Mouse (Mus musculus) adrenal gland (tissue): ENCODE measurements around the gene Gsta2.

Source experiments
- intact Hi-C: fragments of 180-260 bp; cut with DNase I; formaldehyde crosslinking; loops from one replicate; pipeline ENCODE4 v1.15.1; 2025
- long read RNA-seq, 2 experiments: library from polyadenylated mRNA; unstranded; transcript quantifications; one replicate each; pipeline ENCODE4 v2.0.0; 2020; ENCODE audit warnings: borderline replicate concordance in 1 of 2; ENCODE audit not compliant: insufficient replicate concordance in 1 of 2

The Gsta2 gene
- long read RNA-seq, experiment 1, result 0 reads
- long read RNA-seq, experiment 2, result 0 reads

GRCm38 (mm10) chr9:78355611-78356010, at the start of gene Gsta2:
Gene Gsta2, minus strand, starts transcription at chr9:78355788.
- intact Hi-C loops, result loop anchor here (10.0 kb wide), 1 partner anchor 199 kb away; no protein-coding TSS in a partner anchor

- intact Hi-C loops, result no loop called here
Measured at GRCm38 (mm10) chr9:78401596-78401995, 46.0 kb upstream of the Gsta2 start.

- intact Hi-C loops, result no loop called here
Measured at GRCm38 (mm10) chr9:78400570-78400969, 45.0 kb upstream of the Gsta2 start.

GRCm38 (mm10) chr9:78396517-78396916, 40.9 kb upstream of the Gsta2 start:
- intact Hi-C loops, result no loop called here

- intact Hi-C loops, result no loop called here
Measured at GRCm38 (mm10) chr9:78395630-78396351, 40.2 kb upstream of the Gsta2 start, which contains the start of gene Ddx43. Gene Ddx43, plus strand, starts transcription at chr9:78395777.

- intact Hi-C loops, result no loop called here
Measured at GRCm38 (mm10) chr9:78395244-78395629, 39.6 kb upstream of the Gsta2 start.

- intact Hi-C loops, result no loop called here
Measured at GRCm38 (mm10) chr9:78394602-78395001, 39.0 kb upstream of the Gsta2 start.

GRCm38 (mm10) chr9:78393741-78394140, 38.2 kb upstream of the Gsta2 start:
- intact Hi-C loops, result no loop called here

GRCm38 (mm10) chr9:78389981-78390380, 34.4 kb upstream of the Gsta2 start:
- intact Hi-C loops, result loop anchor here (5.0 kb wide), 1 partner anchor 73 kb away; no protein-coding TSS in a partner anchor

- intact Hi-C loops, result loop anchor here (5.0 kb wide), 1 partner anchor 70 kb away; no protein-coding TSS in a partner anchor
Measured at GRCm38 (mm10) chr9:78386947-78387346, 31.4 kb upstream of the Gsta2 start.

GRCm38 (mm10) chr9:78385893-78386292, 30.3 kb upstream of the Gsta2 start:
- intact Hi-C loops, result loop anchor here (5.0 kb wide), 1 partner anchor 69 kb away; no protein-coding TSS in a partner anchor

GRCm38 (mm10) chr9:78378113-78378785, 22.7 kb upstream of the Gsta2 start, which contains the start of gene Ooep:
Gene Ooep, minus strand, starts transcription at chr9:78378725.
- intact Hi-C loops, result no loop called here

GRCm38 (mm10) chr9:78377546-78377945, 22.0 kb upstream of the Gsta2 start:
- intact Hi-C loops, result no loop called here

- intact Hi-C loops, result no loop called here
Measured at GRCm38 (mm10) chr9:78375486-78375885, 19.9 kb upstream of the Gsta2 start.

- intact Hi-C loops, result no loop called here
Measured at GRCm38 (mm10) chr9:78374885-78375389, 19.3 kb upstream of the Gsta2 start.

- intact Hi-C loops, result no loop called here
Measured at GRCm38 (mm10) chr9:78374397-78374796, 18.8 kb upstream of the Gsta2 start.

- intact Hi-C loops, result no loop called here
Measured at GRCm38 (mm10) chr9:78372827-78373504, 17.4 kb upstream of the Gsta2 start.

GRCm38 (mm10) chr9:78371441-78371840, 15.9 kb upstream of the Gsta2 start:
- intact Hi-C loops, result no loop called here

- intact Hi-C loops, result no loop called here
Measured at GRCm38 (mm10) chr9:78369786-78370185, 14.2 kb upstream of the Gsta2 start.

GRCm38 (mm10) chr9:78369349-78369748, 13.8 kb upstream of the Gsta2 start:
- intact Hi-C loops, result no loop called here

- intact Hi-C loops, result no loop called here
Measured at GRCm38 (mm10) chr9:78368671-78369293, 13.2 kb upstream of the Gsta2 start.
